Mouse (Mus musculus) myocyte (in vitro differentiated cells): ENCODE measurements around the gene Calca.

Experiments
- POLR2A ChIP-seq: IDR thresholded peaks from one replicate; pipeline ENCODE4 v1.6.1; 2011; ENCODE audit warnings: low read depth, mild to moderate bottlenecking, control low read depth, moderate library complexity; ENCODE audit not compliant: insufficient read length
- POLR2AphosphoS2 ChIP-seq: IDR thresholded peaks from one replicate; pipeline ENCODE4 v1.6.1; 2011; ENCODE audit warnings: low read depth, control low read depth; ENCODE audit not compliant: insufficient read length
- TCF3 ChIP-seq: IDR thresholded peaks from one replicate; pipeline ENCODE4 v1.6.1; 2011; ENCODE audit warnings: low read depth, control low read depth; ENCODE audit not compliant: insufficient read length
- USF1 ChIP-seq: IDR thresholded peaks from one replicate; pipeline ENCODE4 v1.6.1; 2011; ENCODE audit warnings: low read depth, mild to moderate bottlenecking, control low read depth, moderate library complexity

DNA sequence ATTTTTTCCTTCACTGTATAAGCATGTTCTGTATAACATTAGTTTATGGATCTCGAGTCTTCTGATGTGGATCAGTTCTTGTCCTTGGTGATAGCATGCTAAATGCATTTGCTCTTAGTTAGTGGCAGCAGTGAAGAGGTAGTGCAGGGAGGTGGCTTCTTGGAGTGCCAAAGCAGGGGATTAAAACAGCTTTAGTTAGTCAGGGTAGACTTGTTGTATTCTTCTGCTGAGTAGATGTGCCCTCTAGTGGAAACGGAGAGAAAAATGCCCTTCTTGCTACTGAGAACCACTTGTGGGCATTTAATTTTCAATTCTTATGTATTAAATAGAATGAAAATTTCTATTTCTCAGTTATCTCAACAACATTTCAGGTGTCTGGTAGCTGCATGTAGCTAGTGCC is 36.5 kb upstream of the Calca start:
- TF ChIP-seq TCF3 (no peak), POLR2A (no peak), POLR2AphosphoS2 (no peak), USF1 (no peak)
